Mouse (Mus musculus): ENCODE measurements around the gene Pxmp2. TPM values are rescaled to one million over a fixed set of nuclear protein-coding genes. Genes with fewer than 3 reads are reported as not detected.

Pxmp2 gene
- total RNA-seq, 2 experiments from 2014 or later: 45.2 to 46.4 TPM

DNA sequence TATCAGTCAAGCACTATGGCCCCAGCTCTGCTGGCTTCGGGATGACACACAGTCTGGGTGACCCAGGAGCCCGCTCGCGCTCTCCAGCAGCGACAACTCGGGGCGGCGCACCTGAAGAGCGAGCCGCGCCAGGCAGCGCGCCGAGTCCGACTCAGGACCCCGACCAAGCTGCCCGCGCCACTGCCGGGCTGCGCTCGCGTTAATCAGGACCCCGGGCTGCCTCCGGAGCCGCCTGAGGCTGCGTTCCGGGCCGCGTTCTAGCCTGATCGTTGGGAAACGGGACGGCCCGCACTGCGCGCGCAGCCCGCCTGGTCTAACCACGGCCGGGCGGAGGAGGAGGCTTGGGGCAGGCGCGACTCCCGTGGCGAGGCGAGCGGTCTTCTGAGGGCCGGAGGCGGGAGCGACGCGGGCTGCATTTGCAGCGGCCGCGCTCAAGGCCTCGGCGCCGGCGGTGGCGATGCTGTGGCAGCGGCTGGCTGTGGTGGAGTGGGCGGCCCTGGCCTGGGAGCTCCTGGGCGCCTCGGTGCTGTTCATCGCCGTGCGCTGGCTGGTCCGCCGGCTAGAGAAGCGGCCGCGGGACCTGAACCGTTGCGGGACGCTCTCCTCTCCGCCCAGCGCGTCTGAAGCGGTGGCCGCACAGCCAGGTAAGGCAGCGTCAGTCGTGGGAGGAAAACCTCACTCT, 55.1 kb downstream of the Pxmp2 start, which contains the start of gene Ankle2:
Ankle2 (plus strand) TSS at position 225 of the 682 bp plus-strand sequence.
- peak; percentile 90 for DNase-seq

DNA sequence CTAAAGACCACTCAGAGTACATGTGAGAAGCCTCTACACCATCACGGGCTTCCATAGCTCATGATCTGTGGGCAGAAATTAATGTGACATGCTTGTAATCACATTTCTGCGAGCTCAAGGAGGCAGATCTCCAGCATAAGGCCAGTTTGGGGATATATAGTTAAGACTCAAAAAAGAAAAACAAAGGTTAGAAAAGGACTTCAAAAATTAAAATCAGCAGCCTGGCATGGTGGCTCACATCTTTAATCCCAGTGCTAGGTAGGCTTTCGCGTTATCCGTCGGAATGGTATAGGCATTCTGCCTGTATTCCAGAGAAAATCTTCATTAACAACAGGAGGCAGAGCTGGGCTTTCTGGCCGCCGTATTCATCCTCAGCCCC, 55.6 kb downstream of the Pxmp2 start:
- DNase-seq: no peak

DNA sequence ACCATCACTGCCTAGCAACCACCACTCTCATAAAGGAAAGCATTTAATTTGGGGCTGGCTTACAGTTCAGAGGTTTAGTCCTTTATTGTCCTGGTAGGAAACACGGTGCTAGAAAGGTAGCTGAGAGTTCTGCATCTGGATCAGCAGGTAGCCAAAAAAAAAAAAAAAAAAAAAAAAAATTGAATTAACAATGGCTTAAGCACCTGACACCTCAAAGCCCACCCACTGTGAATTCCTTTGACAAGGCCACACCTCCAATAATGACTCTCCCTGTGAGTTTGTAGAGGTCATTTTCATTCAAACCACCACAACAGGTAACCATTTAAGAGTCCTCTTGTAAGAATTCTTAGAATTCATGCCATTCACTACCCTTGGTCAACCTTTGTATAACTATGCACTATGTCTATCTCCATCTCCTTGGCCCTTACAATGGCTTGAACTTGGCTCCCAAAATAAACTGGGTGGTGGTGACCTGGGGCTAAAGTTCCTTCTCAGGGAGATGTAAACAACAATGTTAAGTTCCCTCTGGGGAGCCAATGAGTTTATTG, 58.6 kb downstream of the Pxmp2 start:
- DNase-seq: no peak

DNA sequence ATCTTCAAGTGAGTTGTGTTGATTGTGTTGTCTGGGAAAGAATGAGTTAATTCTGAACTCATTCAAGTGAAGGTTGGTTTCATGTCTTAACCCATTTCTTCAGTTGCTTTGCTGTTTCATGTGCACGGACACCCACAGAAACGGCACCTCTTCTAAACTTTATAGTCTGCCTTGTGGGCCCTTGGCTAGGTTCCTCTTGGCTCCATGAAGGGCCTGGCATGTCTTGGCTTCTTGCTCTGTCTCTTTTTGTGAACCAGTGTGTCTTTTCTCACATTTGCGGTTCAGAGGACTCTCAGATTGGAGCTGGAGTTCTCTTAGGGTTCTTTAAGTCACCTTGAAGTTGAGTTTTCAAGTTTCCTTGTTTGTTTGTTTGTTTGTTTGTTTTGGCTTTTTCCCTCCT, 60.9 kb downstream of the Pxmp2 start:
- no peak for DNase-seq

Other genes starting within 250 kb of the Pxmp2 start
- gene Gm17655, start 213.7 kb downstream of the Pxmp2 start, total RNA-seq (2021): 1 to 10 TPM in 1 of 2 experiments, under 1 TPM in 1; 0.64 to 1.7 TPM
- under 1 TPM; 0.21 to 0.26 TPM for gene Gm35315, start 191.8 kb downstream of the Pxmp2 start, total RNA-seq (2021)
- not detected for gene Plcxd1, start 186.2 kb downstream of the Pxmp2 start, total RNA-seq (2021)
- gene Gtpbp6, start 178.0 kb downstream of the Pxmp2 start, total RNA-seq (2021): 10 to 100 TPM; 12.3 to 13.4 TPM
- gene Zfp605, start 176.1 kb downstream of the Pxmp2 start, total RNA-seq (2021): 1 to 10 TPM; 3.1 to 3.8 TPM
- gene Chfr, start 150.3 kb downstream of the Pxmp2 start, total RNA-seq (2021): 10 to 100 TPM; 14.5 to 15.7 TPM
- 10 to 100 TPM; 38.0 to 40.6 TPM for gene Golga3, start 109.5 kb downstream of the Pxmp2 start, total RNA-seq (2021)
- 10 to 100 TPM; 24.3 to 24.4 TPM for gene Ankle2, start 55.2 kb downstream of the Pxmp2 start, total RNA-seq (2021)
- gene Pgam5, start 16.3 kb downstream of the Pxmp2 start, total RNA-seq (2021): 10 to 100 TPM; 21.8 to 24.1 TPM
- gene Pole, start 120 bp upstream of the Pxmp2 start, total RNA-seq (2021): 1 to 10 TPM in 1 of 2 experiments, under 1 TPM in 1; 0.92 to 1.4 TPM
- not detected for gene P2rx2, start 57.0 kb upstream of the Pxmp2 start, total RNA-seq (2021)
- not detected for gene Lrcol1, start 58.5 kb upstream of the Pxmp2 start, total RNA-seq (2021)
- gene Fbrsl1, start 162.3 kb upstream of the Pxmp2 start, total RNA-seq (2021): 10 to 100 TPM; 23.6 to 32.1 TPM